Mouse (Mus musculus) testis, adult 2 months (tissue): ENCODE results near the gene Rprm. TPM values are rescaled to one million over a fixed set of nuclear protein-coding genes. Genes with fewer than 3 reads are reported as not detected.

ENCODE experiments used
- H3K27ac ChIP-seq: fragments of 200-500 bp; 2 replicates; pipeline ENCODE4 v1.5.1; 2012; ENCODE audit warnings: low read depth, low read length; ENCODE audit not compliant: control insufficient read depth, insufficient read depth
- H3K27me3 ChIP-seq: fragments of 200-500 bp; 2 replicates; pipeline ENCODE4 v1.6.1; 2012; ENCODE audit warnings: mild to moderate bottlenecking, low read length, moderate library complexity; ENCODE audit not compliant: control insufficient read depth, insufficient read depth
- H3K36me3 ChIP-seq: fragments of 200-500 bp; 2 replicates; pipeline ENCODE4 v1.6.1; 2012; ENCODE audit warnings: mild to moderate bottlenecking, low read length; ENCODE audit not compliant: control insufficient read depth, insufficient read depth
- H3K4me1 ChIP-seq: fragments of 200-500 bp; 2 replicates; pipeline ENCODE4 v1.6.1; 2012; ENCODE audit warnings: low read length; ENCODE audit not compliant: control insufficient read depth, insufficient read depth
- H3K4me3 ChIP-seq: fragments of 200-500 bp; 2 replicates; pipeline ENCODE4 v1.5.1; 2012; ENCODE audit warnings: low read depth, mild to moderate bottlenecking, low read length, moderate library complexity, mixed read lengths; ENCODE audit not compliant: control insufficient read depth
- CTCF ChIP-seq: fragments of 200-500 bp; IDR thresholded peaks from 2 replicates; pipeline ENCODE4 v1.5.1; 2012; ENCODE audit warnings: low read depth, mild to moderate bottlenecking, inconsistent platforms, low read length, moderate library complexity; ENCODE audit not compliant: control insufficient read depth, insufficient read depth, insufficient replicate concordance
- POLR2A ChIP-seq: fragments of 200-500 bp; IDR thresholded peaks from 2 replicates; pipeline ENCODE4 v1.6.1; 2012; ENCODE audit warnings: low read depth, mild to moderate bottlenecking, inconsistent platforms, low read length, moderate library complexity; ENCODE audit not compliant: control insufficient read depth
- polyA plus RNA-seq: library from polyadenylated mRNA; depleted of rRNA; stranded (reverse); fragments of >200 nt; gene quantifications from 2 replicates; pipeline ENCODE4 v1.2.3, GENCODE M21; 2012; rRNA removed

The Rprm gene
- 2.3 TPM in 1 of 2 replicates, not detected in the other for polyA plus RNA-seq

DNA sequence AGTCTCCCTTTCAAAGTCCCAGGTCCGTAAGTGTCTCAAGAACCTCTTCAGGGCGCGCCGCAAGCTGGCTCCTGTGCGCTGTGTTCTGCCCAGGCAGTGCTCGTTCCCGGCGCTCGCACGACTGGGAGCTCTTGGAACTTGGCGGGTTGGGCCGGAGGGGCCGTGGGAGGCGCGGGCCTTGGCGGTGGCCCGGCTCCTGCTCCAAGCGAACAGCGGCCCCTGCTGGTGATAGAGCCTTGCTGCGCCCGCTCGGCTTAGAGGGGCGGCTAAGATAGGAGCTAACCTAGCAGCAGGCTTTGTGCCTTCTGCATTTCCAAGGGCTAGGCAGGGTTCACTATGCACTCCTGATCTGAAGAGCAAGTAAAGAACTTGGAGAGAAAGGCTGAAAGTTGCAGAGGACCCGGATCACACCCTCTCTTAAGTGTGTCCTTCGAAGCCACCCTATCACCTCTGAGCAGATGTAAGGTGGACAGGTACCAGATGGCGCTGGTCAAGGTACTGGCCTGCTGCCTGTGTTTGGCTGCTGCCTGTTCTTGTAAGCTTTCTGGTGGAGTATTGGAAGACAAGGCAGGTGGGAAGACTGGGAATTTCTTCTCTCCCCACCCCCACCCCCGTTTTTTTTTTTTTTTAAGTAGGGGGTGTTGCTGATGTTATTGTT, at the start of gene Rprm:
TSS of gene Rprm (minus strand) at position 123 of the 658 bp plus-strand sequence.
- no peaks in the 10 kb centered on the region for H3K27me3 ChIP-seq
- TF ChIP-seq CTCF (peak; percentile 72), POLR2A (no peak)

DNA sequence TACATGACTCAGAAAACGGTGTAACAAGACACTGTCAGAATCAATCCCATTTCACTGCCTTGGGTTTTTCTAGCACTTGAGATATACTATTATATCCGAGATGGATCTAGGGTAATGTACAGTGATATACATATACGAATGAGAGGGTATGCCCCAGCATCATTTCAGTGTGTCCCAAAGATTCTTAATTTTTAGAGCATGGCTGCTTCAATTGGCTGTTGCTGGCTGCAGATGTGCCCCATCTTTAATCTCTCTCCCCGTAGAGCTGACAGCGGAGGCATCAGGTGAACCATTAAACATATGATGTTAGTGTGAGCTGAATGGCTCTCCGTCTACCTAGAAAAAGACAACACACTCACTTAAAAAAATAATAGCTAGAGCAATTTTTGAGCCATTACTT, 34.0 kb upstream of the Rprm start:
- Histone ChIP-seq H3K27me3 (no peaks in the 10 kb centered on the region), H3K4me3 (no peak overlapping the region), H3K4me1 (no peaks in the 10 kb centered on the region), H3K27ac (no peak overlapping the region), H3K36me3 (no peaks in the 10 kb centered on the region)
- TF ChIP-seq CTCF (no peak), POLR2A (no peak)

More for the DNA sequence above, at the start of gene Rprm:
- H3K27ac ChIP-seq, result no peak within 1 kb of the TSS
- H3K36me3 ChIP-seq, result no peaks in the 10 kb centered on the region
- H3K4me1 ChIP-seq, result peaks cover 6% of the 10 kb centered on the region
- peak within 1 kb of the TSS; percentile 19 for H3K4me3 ChIP-seq

DNA sequence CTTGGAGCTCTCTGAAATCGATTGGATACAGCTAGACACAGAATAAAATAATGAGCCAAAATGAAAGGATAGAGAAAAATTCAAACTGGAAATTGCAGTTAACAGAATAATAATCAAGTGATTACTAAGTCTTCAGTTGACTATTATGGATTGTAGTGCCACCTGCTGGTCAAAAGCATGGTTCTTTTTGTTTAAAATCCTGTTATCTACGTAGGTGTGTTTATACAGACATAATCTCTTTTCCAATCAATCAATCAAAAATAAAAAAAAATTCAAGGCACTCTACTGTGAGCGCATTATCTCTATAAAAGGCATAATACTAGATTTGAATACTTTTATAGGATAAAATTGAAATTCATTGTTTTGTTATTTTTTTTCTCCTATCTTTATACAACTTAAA, 33.5 kb upstream of the Rprm start:
- no peak overlapping the region for H3K4me3 ChIP-seq

DNA sequence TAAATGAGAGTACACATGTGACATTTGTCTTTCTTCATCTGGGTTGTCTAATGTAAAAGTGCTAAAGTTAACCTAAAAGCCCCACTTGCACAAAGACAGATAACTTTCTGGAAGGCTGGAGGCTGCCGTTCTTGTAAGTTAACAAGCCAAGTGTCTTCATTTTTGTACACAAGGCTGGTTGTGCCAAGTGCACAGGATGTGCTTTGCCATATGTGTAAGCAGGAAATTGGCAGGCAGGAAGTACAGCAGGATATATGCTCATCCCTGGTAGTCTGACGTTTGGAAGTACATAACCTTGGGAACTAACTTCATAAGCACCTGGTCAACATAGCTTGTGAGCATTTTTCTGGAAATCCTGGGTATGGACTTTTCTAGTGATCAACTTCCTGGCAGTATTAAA, 25.9 kb upstream of the Rprm start:
- TF ChIP-seq CTCF, result no peak
- Histone ChIP-seq H3K4me3 (no peak overlapping the region), H3K27ac (no peak overlapping the region)

More for the DNA sequence above, 33.5 kb upstream of the Rprm start:
- H3K27me3 ChIP-seq, result no peaks in the 10 kb centered on the region
- TF ChIP-seq POLR2A (no peak), CTCF (no peak)
- no peaks in the 10 kb centered on the region for H3K4me1 ChIP-seq
- no peak overlapping the region for H3K27ac ChIP-seq
- no peaks in the 10 kb centered on the region for H3K36me3 ChIP-seq

DNA sequence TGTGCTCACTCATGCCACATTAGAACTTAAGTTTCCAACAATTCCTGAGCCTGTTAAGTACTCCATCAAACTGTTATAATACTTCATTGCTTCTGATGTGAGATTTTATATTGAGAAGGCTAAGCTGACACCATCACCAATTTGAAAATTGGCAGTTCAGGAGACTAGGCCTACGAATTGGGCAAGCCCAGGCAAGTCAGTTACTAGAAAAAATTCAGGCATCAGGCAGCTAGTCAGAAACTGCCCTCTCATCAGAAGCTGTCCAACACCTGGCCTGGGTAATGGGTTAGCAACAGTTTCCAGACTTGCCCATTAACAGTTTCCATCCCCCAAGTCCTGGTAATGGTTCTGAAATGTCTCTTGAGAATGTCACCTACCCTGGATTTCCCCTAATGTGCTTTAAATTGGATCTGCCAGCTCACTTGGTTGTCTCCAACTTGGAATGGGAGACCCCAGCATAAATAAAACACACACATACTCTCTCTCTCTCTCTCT, 20.9 kb upstream of the Rprm start:
- TF ChIP-seq CTCF (no peak), POLR2A (no peak)
- no peaks in the 10 kb centered on the region for H3K4me1 ChIP-seq
- H3K4me3 ChIP-seq, result no peak overlapping the region
- no peak overlapping the region for H3K27ac ChIP-seq
- H3K36me3 ChIP-seq, result no peaks in the 10 kb centered on the region
- no peaks in the 10 kb centered on the region for H3K27me3 ChIP-seq

More for the DNA sequence above, 25.9 kb upstream of the Rprm start:
- Histone ChIP-seq H3K36me3 (no peaks in the 10 kb centered on the region), H3K4me1 (no peaks in the 10 kb centered on the region), H3K27me3 (no peaks in the 10 kb centered on the region)

DNA sequence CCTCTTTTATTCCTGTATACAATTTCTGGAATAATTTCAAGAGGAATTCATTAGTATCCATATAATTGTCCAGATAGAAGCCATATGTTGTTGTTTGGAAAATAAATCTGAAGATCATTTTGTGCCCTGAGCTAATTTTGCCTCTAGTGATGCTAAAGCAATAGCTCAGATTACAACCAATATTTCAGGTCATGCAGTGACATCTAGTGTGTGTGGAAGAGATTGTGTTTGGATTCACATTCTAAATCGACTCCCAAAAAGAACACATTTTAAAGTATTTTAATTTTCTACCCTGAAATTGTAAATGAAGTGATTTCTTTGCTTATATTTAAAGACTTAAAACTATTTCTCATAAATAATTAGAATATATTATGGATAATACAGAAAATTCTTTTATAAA, 14.6 kb upstream of the Rprm start:
- Histone ChIP-seq H3K27me3 (no peaks in the 10 kb centered on the region), H3K36me3 (no peaks in the 10 kb centered on the region), H3K4me3 (no peak overlapping the region), H3K27ac (no peak overlapping the region), H3K4me1 (no peaks in the 10 kb centered on the region)
- TF ChIP-seq CTCF, result no peak
- TF ChIP-seq POLR2A, result no peak

DNA sequence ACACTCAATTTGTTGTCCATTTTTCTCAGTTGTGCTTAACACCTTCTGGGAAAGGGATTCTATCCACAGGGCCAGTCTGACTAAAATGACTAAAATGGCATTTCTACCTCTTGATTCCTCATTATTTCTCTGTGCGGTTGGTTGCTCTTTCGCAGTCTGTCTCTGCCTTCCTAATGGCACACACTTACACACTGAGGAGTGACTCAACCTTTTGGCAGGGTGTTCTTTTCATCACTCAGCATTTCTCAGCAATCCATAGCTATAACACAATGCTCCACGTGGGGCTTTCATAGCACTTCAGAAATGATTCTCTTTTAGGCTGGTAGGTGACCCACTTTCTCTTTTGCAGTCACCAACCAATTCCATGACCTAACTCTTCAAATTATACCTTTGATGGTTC, 7.3 kb upstream of the Rprm start:
- no peak for TF ChIP-seq POLR2A
- TF ChIP-seq CTCF, result no peak
- H3K4me1 ChIP-seq, result no peaks in the 10 kb centered on the region
- H3K27me3 ChIP-seq, result no peaks in the 10 kb centered on the region
- no peak overlapping the region for H3K27ac ChIP-seq
- H3K4me3 ChIP-seq, result no peak overlapping the region
- H3K36me3 ChIP-seq, result no peaks in the 10 kb centered on the region

DNA sequence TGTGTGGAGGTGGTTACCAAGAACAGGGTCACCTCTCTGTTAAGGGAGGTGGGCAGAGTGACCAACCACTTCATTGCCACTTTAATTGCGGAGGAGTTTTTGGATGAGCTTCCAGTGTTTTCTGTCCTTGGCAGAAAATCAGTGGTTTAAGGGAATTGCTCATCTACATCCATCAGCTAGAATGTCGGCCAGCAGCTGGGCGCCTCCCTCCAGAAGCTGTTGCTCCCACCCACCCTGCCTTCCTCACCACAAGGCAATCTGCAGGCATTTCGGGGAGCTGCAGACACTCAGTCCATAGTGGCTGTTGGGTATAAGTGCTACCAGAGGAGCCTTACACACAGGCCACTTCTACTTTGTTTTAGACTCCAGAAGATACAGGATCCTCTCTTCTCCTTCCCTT, 902 bp upstream of the Rprm start:
- Histone ChIP-seq H3K36me3 (no peaks in the 10 kb centered on the region), H3K27ac (no peak overlapping the region), H3K4me1 (peaks cover 6% of the 10 kb centered on the region), H3K27me3 (no peaks in the 10 kb centered on the region), H3K4me3 (no peak overlapping the region)
- TF ChIP-seq POLR2A, result no peak
- no peak for TF ChIP-seq CTCF
